8 mouse cellular contexts compared by ENCODE assay signal in genomic region chr3:95972873-95973634, GRCm38 (mm10). TPM values are rescaled to one million over a fixed set of nuclear protein-coding genes. Genes with fewer than 3 reads are reported as not detected.
DNase-seq lines count a peak whose midpoint lies in the region; ATAC-seq and TF ChIP-seq lines count a peak whose summit lies in the region.

No protein-coding gene starts in this region.

- peak; percentile 74; the same call in 1 of the 2 replicates for ATAC-seq in embryonic facial prominence, embryonic 12.5 days (ENCODE audit: insufficient number of reproducible peaks, insufficient read depth, low FRiP score, low TSS enrichment)
- ATAC-seq in intestine, postnatal 0 days, result no peak
- peak; percentile 86 for ATAC-seq in midbrain, embryonic 15.5 days (replicated peaks)

- H3K27me3 ChIP-seq in embryonic facial prominence, embryonic 12.5 days, result no peaks in the 10 kb centered on the region; the same call in 1 of the 2 replicates
- peaks cover 8% of the 10 kb centered on the region for H3K27me3 ChIP-seq in intestine, postnatal 0 days (replicated peaks; ENCODE audit: control insufficient read depth, insufficient read depth, low read length)
- peaks cover 4% of the 10 kb centered on the region; the same call in 1 of the 2 replicates for H3K27me3 ChIP-seq in midbrain, embryonic 15.5 days (replicated peaks)

- peak overlapping the region; percentile 26 for H3K4me3 ChIP-seq in embryonic facial prominence, embryonic 12.5 days
- H3K4me3 ChIP-seq in intestine, postnatal 0 days (ENCODE audit: low read depth, low read length), result peak overlapping the region; percentile 13
- H3K4me3 ChIP-seq in midbrain, embryonic 15.5 days, result peak overlapping the region; percentile 31

- peak overlapping the region; percentile 54 for H3K4me2 ChIP-seq in embryonic facial prominence, embryonic 12.5 days (replicated peaks)
- H3K4me2 ChIP-seq in intestine, postnatal 0 days (replicated peaks; ENCODE audit: low read depth), result peak overlapping the region; percentile 53
- peak overlapping the region; percentile 71 for H3K4me2 ChIP-seq in midbrain, embryonic 15.5 days

- peak overlapping the region; percentile 65 for H3K27ac ChIP-seq in embryonic facial prominence, embryonic 12.5 days
- no peak overlapping the region for H3K27ac ChIP-seq in intestine, postnatal 0 days (ENCODE audit: low read depth, low read length)
- peak overlapping the region; percentile 70 for H3K27ac ChIP-seq in midbrain, embryonic 15.5 days

- peak overlapping the region; percentile 28 for H3K9ac ChIP-seq in embryonic facial prominence, embryonic 12.5 days
- no peak overlapping the region for H3K9ac ChIP-seq in intestine, postnatal 0 days (ENCODE audit: low read depth, low read length)
- H3K9ac ChIP-seq in midbrain, embryonic 15.5 days, result peak overlapping the region; percentile 42

- H3K4me1 ChIP-seq in embryonic facial prominence, embryonic 12.5 days, result no peaks in the 10 kb centered on the region
- H3K4me1 ChIP-seq in intestine, postnatal 0 days (replicated peaks; ENCODE audit: control insufficient read depth, insufficient read depth, low read length), result no peaks in the 10 kb centered on the region
- H3K4me1 ChIP-seq in midbrain, embryonic 15.5 days, result peaks cover 10% of the 10 kb centered on the region

- no peak for TF ChIP-seq CTCF in intestine, postnatal 0 days (IDR thresholded peaks at IDR 0.05; ENCODE audit: low read depth)

- H3K36me3 ChIP-seq in embryonic facial prominence, embryonic 12.5 days, result no peaks in the 10 kb centered on the region
- no peaks in the 10 kb centered on the region for H3K36me3 ChIP-seq in intestine, postnatal 0 days (ENCODE audit: control insufficient read depth, insufficient read depth)
- no peaks in the 10 kb centered on the region for H3K36me3 ChIP-seq in midbrain, embryonic 15.5 days (replicated peaks)

- 2% methylated on average over 34 of the region's 34 CpGs for WGBS in embryonic facial prominence, embryonic 12.5 days
- 8% methylated on average over 34 of the region's 34 CpGs for WGBS in intestine, postnatal 0 days
- WGBS in midbrain, embryonic 15.5 days, result 3% methylated on average over 34 of the region's 34 CpGs

- DNase-seq in frontal cortex, postnatal 10 days (ENCODE audit: low spot score in 2 of 2), result peak; percentile 60 to 62
- no peak for DNase-seq in frontal cortex, postnatal 14 days (ENCODE audit: low spot score in 2 of 2)
- DNase-seq in 416B (ENCODE audit: low read depth), result peak; percentile 36
- peak; percentile 88 for DNase-seq in thymus, postnatal 14 days
- no peak for DNase-seq in gastrocnemius, postnatal 10 days

- H3K9me3 ChIP-seq in embryonic facial prominence, embryonic 12.5 days, result no peaks in the 10 kb centered on the region
- H3K9me3 ChIP-seq in intestine, postnatal 0 days (ENCODE audit: control insufficient read depth), result no peaks in the 10 kb centered on the region
- no peaks in the 10 kb centered on the region for H3K9me3 ChIP-seq in midbrain, embryonic 15.5 days

RNA-seq across cellular contexts. Expression of gene Plekho1, which starts 22.7 kb away (rescaled TPM):
- polyA plus RNA-seq in embryonic facial prominence, embryonic 12.5 days (2016; fragmentation: Nextera tagmentation; extraction: Ambion mirVana), result 71.9 and 85.9 TPM in 2 replicates
- 18.9 and 23.8 TPM in 2 replicates for polyA plus RNA-seq in intestine, postnatal 0 days (2015; fragmentation: Nextera tagmentation; extraction: Ambion mirVana)
- polyA plus RNA-seq in midbrain, embryonic 15.5 days (2015; fragmentation: Nextera tagmentation; extraction: Ambion mirVana), result 59.3 and 63.1 TPM in 2 replicates
- total RNA-seq in gastrocnemius, postnatal 10 days (2021), result 10 to 100 TPM; 56.2 to 67.9 TPM

RNA-seq across cellular contexts. Expression of gene Anp32e, which starts 44.0 kb away (rescaled TPM):
- 241 and 287 TPM in 2 replicates for polyA plus RNA-seq in embryonic facial prominence, embryonic 12.5 days (2016; fragmentation: Nextera tagmentation; extraction: Ambion mirVana)
- 71.7 and 75.1 TPM in 2 replicates for polyA plus RNA-seq in intestine, postnatal 0 days (2015; fragmentation: Nextera tagmentation; extraction: Ambion mirVana)
- polyA plus RNA-seq in midbrain, embryonic 15.5 days (2015; fragmentation: Nextera tagmentation; extraction: Ambion mirVana), result 116 and 123 TPM in 2 replicates
- total RNA-seq in gastrocnemius, postnatal 10 days (2021), result 100 to 1,000 TPM in 1 of 2 experiments, 10 to 100 TPM in 1; 87.3 to 101 TPM

Comparison
In these comparisons a context has a peak if more than half of its experiments do, and no peak if none do; other contexts are left out.
1. DNase-seq: peak in frontal cortex, postnatal 10 days (2 of 2), 416B (single experiment) and thymus, postnatal 14 days (single experiment); none in frontal cortex, postnatal 14 days (0 of 2) and gastrocnemius, postnatal 10 days (single experiment).
2. Peak in every context shown above with its lines, with median percentiles within 50 percentile points of each other: H3K4me2 ChIP-seq and H3K4me3 ChIP-seq.